Mouse (Mus musculus) lung, postnatal 36 days (tissue): Measurements from ENCODE around the gene Slc13a3.
"Not testable (repeated sequence)": the region's sequence is repeated elsewhere in the genome, so short reads cannot be mapped to it uniquely, and the experiment has no call there.

ENCODE experiments used
- DNase-seq: peaks from one replicate; pipeline ENCODE4 v3.0.0; 2022; ENCODE audit warnings: mixed read lengths

Slc13a3 gene

DNA sequence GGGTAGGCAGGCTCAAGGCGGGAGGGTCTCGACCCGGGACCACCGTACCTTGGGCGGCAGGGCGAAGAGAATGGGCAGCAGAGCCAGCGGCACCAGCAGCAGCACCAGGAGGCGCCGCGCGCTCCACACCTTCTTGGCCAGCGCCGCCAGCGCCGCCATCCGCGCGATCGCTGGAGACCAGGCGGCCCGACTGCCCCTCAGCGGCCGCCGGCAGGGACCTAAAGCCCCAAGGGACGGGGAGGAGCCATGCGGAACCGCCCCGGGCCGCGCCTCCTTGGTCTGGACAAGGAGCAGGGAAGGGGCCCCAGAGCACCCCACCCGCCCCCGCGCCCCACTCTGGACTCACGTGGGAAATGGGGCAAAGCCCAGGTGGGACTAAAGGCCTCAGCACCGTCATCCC lies at the start of gene Slc13a3:
TSS of gene Slc13a3 (minus strand) at position 228 of the 400 bp plus-strand sequence.
- no peak for DNase-seq

DNA sequence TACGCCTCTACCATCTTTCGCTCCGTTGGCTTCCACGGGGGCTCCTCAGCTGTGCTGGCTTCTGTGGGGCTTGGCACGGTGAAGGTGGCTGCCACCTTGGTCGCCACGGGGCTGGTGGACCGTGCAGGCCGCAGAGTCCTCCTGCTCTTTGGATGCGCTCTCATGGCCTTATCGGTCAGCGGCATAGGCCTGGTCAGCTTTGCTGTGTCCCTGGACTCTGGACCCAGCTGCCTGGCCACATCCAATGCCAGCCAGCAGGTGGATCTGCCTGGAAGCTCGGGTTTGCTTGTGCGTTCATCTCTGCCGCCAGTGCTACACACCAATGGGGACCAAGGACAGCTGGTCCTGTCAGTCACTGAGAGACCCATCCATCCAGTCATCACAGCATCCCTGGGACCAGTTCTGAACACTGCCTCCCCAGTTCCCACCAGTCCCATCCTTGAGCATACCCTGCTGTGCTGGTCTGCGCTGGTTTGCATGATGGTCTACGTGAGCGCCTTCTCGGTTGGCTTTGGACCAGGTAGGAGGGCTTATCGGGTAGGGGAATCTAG lies 42.2 kb upstream of the Slc13a3 start:
- no peak for DNase-seq

DNA sequence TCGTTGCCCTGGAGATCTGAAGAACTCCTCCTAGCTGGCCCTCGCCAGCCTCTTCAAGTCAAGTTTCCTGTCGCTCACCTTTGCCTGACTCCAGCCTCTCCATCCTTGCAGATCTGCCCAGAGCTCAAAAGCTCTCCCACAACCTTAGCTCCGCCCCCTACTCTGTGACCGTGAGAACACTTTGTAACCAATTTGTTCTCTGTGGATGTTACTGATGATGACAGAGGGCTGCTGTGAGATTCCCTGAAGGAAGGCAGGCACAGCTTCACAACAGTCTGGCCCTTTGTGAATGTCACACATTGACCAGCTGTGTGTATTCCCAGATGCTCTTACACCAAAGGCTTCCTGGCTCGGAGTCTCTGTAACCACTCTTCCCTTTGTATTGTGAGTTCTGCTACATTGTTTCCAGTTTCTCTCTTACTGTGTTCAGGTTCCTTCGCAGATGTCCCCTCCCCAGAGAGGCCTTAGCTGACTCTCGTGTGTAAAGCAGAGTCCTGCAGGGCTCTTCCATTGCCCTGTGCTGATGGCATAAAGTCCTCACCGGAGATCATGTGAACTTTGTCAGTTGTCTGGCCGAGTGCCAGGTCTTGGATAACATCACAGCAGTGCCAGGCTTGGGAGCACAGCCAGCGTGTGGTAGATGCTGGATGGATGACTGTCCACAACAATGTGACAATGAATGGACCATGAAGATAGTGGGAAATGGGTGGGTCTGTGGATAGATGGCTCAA lies 40.0 kb upstream of the Slc13a3 start:
- DNase-seq: peak; percentile 63

DNA sequence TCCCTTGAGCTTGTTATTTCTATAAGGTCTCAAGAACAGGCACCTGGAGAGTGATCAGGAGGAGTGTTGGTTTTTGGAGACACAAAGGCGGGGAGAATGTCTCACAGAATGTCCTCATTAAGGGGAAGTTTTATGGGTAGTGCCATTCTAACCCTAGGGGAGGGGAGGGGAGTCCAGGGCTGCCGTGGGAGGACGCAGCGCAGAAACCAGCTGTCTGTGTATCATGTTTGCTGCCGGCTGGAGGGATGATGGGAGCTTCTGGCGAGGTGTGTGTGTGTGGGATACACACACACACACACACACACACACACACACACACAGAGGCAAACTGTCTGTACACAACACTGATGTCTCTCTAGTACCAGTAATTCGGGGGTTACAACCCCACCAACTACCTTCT lies 39.4 kb upstream of the Slc13a3 start:
- DNase-seq: no peak

DNA sequence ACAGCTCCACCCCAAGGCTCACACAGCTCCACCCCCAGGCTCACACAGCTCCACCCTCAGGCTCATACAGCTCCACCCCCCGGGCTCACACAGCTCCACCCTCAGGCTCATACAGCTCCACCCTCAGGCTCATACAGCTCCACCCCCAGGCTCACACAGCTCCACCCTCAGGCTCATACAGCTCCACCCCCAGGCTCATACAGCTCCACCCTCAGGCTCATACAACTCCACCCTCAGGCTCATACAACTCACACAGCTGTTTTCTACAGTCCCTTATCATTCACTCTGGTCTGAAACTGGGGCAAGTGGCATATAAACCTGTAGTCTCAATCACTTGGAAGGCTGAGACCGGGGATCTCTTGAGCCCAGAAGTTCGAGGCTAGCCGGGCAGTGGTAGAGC lies 38.5 kb upstream of the Slc13a3 start:
- not testable (repeated sequence) for DNase-seq

DNA sequence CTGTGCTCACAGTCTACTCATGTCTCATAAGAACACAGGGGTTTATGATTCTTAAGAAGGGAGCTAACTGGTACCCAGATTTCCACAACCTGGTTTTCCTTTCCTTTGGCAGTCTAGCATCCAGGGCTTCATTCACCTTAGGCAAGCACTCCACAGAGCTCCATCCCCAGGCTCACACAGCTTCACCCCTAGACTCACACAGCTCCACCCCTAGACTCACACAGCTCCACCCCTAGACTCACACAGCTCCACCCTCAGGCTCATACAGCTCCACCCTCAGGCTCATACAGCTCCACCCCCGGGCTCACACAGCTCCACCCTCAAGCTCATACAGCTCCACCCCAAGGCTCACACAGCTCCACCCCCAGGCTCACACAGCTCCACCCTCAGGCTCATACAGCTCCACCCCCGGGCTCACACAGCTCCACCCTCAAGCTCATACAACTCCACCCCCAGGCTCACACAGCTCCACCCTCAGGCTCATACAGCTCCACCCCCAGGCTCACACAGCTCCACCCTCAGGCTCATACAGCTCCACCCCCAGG lies 38.0 kb upstream of the Slc13a3 start:
- not testable (repeated sequence) for DNase-seq

DNA sequence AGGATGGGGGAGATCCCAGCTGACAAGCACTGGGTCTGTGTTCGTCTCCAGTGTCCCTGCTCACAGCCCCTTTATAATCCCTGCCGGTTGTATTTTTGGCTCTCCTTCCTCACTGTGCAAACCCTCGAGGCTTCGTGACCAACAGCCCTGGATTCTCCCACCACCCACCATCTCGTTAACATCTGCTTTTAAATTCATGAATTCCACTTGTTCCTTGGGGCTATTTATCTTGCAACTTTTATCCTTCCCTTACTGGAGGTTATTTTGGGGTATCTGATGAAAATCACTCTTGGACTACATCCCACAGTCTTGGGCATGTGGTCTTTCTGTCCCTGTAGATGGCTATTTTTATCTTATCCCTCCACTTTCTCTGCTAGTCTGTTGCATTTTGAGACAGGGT lies 37.4 kb upstream of the Slc13a3 start:
- DNase-seq: no peak

DNA sequence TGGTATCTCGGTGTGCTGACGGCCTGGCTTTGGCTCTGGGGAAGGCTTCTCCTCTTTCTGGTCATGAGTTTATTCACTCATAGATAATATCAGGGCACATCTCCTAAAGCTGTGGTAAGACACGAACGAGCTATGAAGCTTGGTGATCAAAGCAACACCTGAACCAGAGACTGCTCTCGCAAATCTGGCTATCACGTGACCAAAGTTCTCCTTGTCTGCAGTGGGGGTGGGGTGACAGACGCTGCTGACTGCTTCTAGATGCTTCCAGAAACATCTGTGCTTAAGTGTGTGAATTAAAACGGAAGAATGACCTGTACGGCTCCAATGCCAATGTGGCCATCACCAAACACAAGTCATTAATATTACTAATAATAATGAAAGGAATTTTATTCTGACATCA lies 36.7 kb upstream of the Slc13a3 start:
- no peak for DNase-seq

DNA sequence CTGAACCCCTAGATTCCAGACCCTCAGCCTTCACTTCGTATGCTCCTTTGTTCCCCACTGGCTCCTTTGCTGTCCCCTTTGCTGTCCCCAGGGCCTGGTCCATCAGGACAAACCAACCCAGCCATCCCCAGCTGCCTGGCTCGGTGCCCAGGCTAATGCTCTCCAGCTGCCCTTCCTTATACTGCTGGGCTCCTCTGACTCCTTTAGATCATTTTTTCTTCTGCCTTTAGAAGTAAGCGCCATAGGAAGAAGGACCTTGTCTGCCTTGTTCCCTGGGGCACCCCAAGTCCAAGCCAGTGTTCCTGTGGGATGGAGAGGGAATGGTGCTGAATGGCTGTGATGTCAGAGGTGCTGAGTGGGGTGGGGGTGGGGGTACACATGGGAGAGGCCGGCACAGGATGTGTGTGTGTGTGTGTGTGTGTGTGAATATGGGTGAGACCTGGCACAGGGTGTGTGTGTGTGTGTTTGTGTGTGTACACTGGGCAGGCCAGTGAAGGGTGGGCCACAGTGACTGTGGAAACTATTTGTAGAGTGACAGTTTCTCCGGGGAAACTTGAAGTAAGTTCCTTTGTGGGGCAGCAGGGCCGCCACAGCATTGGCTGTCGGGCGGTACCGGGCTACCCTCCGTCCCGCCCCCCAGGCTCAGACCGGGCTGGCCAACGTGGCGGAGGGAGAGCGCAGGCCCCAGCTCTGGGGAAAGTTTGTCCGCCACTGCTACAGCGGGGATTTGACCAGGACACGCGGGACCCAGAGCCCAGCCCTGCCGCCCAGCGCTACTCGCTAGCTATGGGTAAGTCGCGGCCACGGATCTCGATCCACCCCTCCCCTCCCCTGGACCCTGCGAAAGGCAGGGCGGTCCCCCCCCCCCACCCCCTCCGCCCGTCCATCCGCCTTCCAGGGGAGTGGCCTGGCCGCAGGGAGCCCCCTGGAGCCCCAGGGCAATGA lies 30.5 kb upstream of the Slc13a3 start, which contains the start of gene Slc2a10:
TSS of gene Slc2a10 (plus strand) at position 529 of the 945 bp plus-strand sequence.
- DNase-seq: peak; percentile 63

DNA sequence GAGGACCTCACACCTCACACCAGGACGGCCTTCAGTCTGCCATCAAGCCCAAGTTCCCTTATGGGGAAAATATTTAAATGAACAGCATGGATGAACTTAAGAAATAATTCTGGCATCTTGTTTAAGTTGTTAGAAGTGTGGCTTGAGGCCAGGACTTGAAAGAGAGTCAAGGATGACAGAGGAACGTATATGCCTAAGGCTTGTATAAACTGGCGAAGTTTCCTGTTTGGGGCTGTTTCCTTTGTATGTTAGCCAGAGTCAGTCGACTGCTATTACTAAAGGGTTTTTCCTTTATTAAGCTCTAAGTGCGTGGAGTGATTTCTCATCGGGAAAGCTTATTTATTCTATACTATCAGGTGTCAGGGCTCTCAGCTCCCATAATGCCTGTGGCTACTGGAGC lies 25.8 kb upstream of the Slc13a3 start:
- no peak for DNase-seq

DNA sequence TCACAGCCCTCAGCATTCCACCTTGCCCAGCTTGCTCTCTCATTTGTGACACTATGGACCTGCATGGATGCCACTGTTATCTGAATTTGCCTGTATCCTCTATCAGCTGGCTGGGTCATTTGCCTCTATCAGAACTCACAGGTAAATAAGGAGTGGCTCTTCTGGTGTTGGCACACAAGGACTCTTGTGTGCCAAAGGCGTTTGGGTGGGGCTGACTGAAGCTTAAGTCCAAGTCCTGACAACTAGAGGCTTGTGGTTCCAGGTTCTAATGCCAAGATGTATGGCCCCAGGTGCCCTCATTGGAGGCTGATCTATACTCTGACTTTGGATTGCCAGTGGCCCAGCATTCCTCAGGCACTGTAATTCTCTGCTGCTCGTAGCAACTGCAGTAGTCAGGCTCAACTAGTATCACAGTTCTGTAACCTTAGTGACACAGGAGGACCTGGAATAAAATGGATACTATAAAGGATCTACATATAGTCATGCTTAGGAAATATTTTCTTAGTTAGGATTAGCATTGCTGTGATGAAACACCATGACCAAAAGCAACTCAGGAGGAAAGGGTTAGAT lies 24.8 kb upstream of the Slc13a3 start:
- DNase-seq: no peak

DNA sequence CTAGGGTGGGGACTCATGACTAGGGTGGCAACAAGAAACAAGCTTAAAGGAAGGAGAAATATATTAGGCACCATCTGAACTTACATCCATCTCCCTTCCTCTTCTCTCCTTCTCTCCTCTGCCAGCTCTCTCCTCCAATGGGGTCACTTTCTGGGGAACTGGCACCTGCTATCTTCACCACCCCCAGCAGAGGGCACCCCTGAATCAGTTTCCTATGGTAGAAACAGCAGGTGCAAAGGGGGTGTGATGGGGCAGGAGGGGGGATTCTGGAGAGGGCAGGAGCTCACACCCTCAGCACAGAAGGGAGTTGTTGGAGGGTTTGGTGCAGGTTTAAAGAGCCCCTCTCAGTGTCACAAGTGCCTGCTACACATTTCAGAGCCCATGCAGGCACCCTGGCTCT lies 23.2 kb upstream of the Slc13a3 start:
- peak; percentile 71 for DNase-seq

DNA sequence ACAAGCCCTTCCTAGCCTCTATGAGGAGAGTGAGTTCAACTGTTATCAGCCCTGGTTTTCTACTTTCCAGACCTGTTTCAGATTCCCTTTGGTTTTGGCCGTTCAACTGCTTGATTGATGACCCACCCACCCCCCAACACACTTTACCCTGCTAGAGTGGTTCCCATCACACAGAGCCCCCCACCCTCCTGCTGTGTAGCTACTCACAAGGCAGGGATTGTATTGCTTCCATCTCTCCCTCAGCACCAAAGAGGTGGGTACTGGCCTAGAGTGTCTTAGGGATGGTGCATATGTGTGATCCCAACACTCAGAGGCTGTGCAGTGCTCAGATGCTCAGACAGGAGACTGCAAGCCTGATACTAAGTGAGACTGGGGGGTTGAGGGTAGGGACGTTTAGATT lies 21.5 kb upstream of the Slc13a3 start:
- no peak for DNase-seq

DNA sequence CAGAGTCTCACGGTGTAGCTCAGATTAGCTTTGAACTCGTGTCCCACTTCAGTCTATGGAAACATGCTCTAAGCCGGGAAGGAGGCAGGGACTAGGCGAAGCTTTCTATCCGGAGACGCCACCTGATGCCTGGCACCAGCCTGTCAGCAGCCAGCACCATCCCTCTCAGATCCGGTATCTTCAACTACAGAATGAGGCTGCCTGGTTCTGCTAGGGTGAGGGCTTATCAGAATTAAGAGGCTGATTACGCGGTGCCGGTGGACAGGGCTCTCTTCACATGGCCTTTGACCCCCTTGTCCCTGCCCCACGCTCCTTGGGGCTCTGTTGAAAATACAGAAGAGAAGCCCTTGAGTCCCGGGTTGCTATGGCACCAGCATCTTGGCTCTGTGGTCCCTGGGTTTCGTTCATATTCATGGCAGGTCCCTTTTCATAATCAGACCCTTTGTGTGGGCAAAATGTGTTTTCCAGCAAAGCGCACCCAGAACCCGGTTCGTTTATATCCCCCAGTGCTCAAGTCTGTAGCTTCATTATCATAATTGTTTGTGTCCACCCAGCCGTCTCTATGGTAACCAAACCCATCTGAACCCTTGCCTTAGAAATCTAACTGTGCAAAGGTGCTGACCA lies 20.7 kb upstream of the Slc13a3 start:
- no peak for DNase-seq

DNA sequence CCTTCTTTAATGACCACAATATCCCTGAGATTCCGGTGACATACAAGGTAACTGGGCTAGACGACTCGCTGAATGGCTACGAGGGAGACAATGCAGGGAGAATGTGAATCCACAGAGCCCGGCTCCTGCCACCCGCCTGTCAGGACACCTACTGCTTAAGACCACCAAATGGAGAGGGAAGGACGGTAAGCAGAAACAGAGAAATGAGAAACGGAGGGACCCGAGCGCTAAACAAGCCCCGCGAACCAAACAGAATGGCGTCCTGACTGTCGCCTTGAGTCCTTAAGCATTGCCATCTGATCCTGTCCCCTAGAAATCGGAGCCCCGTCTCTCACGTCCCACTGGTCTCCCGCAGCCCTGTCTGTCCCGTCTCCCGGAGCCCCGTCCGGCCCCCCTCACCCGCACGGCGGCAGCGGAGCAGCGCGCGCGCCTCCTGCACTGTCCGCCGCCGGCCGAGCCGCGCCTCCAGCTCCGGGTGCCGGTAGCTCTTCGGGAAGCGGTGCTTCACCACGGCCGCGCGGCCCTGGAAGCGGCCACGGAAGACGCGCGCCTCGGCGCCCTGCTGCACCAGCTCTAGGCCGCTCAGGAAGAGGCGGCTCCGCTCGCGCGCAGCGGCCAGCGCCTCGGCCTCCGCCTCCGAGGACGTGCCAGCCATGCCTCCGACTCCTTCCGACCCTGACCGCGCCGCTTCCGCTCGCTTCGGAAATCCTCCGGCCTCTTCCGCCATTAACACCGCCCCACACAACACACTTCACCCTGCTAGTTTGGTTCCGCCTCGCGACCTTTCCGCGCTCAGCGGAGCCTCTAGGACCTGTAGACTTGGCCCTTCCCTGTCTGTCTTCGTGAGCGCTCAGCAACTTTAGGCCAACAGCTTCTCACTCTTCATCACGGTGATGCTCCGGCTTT lies 19.9 kb upstream of the Slc13a3 start, which contains the start of gene Trp53rka:
TSS of gene Trp53rka (minus strand) at position 677 of the 906 bp plus-strand sequence.
- DNase-seq: peak; percentile 86

DNA sequence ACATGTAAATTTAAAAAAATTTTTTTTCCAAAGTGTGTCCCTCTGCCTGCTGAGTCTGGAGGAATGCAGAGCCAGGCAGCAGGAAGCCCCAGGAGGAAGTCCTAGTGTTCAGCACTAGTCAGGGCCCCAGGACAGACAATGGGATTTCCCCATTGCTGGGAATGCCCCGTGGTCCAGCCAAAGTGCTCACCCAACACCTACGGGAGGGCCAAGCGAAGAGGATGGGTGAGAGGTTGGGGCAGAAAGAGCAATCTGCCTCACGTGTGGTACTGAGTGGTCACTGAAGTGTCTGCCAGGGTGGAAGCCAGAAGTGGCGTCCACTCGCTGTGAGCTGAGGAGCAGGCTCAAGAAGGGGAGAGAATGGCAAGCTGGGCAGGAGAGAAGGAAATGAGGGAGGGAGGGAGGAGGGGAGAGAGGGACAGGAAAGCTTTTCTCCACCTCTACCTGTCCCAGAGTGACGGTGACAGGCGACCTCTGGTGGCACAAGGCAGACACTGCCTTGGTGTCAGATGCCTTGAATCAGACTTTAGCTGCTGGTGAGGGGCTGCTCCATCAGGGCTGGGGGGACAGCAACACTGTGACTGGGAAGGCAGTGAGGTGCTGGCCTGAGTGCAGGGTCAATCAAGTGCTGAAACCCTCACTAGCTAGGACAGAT lies 14.0 kb upstream of the Slc13a3 start:
- peak; percentile 60 for DNase-seq

DNA sequence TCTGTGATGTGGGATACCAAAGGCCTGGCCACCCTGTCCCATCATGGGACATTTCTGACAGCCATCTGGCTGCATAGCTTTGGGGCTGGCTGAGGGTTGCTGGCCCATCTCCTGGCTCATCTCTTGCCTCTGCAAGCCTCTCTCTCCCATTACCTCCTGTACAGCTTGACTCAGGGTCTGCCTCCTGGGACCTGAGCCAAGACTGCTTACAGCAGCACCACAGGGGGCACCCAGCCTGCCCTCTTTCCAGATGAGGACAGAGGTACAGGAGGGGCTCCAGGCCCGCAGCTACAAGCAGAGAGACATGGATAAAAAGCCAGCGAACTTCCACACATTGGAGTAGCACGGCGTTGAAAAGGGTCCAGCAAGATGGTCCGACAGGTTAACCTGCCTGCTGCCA lies 13.4 kb upstream of the Slc13a3 start:
- DNase-seq: no peak

DNA sequence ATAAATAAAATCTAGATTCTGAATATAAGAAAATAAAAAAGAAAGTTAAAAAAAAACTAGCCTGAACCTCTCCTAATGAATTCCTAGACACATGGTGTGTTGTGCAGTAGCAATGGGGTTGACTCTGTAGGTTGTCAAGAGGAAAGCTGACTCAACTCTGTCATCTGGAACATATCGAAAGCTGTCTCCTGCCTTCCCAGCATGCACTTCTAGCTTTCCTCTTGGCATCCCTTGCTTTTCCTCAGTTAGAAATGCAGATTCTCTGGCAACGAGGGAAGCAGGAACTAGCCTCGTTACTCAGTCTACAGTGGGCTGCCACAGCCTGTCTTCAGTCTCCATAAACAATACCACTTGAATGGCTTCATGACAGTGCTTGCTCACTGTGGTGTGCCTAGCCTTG lies 12.8 kb upstream of the Slc13a3 start:
- no peak for DNase-seq

DNA sequence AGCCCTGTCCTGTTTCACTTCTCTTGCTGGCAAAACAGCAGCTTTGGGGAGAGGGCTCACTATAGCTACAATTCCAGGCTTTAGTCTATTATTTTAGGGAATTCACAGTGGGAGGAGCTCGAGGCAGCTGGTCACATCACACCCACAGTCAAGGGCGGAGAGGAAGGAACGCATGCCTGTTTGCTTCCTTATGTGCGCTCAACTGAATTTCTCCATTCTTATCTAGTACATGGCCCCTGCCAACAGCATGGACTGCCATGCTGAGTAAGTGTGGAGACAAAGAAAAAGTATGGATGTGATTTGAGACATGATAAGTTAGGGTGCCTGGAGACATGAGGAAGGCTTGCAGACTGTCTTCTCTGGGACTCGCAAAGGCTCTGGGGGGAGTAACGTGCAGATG lies 11.1 kb upstream of the Slc13a3 start:
- DNase-seq: no peak

DNA sequence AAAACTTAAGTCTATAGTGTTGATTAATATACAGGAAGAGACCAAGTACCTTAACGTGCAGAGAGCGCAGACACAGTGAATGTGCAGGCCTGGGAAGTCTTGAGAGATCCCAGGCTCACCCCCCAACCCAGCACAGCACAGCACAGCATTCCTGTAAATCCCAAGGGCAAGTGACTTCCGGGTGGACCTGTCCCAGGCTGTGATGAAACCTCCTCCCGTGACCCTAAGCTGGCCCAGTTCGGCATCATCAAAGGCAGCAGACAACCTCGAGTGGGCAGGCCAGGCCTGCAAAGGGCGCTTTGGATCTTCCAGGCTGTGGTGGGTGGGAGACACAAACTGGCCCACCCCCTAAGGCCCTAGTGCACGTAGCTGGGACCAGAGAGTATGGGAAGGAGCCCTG lies 9.0 kb upstream of the Slc13a3 start:
- DNase-seq: no peak

DNA sequence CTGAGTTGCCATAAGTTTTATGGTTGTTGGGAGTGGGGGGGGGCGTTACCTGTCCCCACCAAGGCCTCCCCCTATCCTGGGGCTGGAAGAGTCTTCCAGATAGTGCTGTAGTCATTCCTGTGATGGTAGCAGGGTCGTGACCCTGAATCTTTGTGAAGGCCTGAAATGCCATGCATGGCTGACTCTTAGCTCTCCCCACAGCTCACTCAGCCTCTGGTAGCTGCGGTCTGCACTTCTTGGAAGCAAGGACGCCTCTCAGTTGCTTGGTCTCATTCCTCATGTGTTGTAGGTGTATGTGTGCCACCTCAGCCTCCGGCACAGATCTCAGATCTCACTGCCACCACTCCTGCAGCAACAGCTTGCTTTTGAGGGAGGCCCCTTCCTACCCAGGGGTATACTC lies 2.8 kb upstream of the Slc13a3 start:
- no peak for DNase-seq
